Mouse (Mus musculus) liver, embryonic 13.5 days (tissue): ENCODE data around the gene Mboat7. TPM values are rescaled to one million over a fixed set of nuclear protein-coding genes. Genes with fewer than 3 reads are reported as not detected.
"Not testable (repeated sequence)": the region's sequence is repeated elsewhere in the genome, so short reads cannot be mapped to it uniquely, and the experiment has no call there.

Experiments
- ATAC-seq: fragments of 200-750 bp; cut with Nextera tagmentation; 2 replicates; pipeline ENCODE4 v1.8.0; 2017; ENCODE audit warnings: low read depth, mild to moderate bottlenecking, moderate number of reproducible peaks, moderate library complexity
- DNase-seq: peaks from one replicate; pipeline ENCODE4 v3.0.0; 2022
- H3K27ac ChIP-seq: fragments of 300-500 bp; sonication (generic); 2 replicates; pipeline ENCODE4 v1.5.1; 2015; ENCODE audit warnings: moderate library complexity, mild to moderate bottlenecking, inconsistent platforms
- H3K27me3 ChIP-seq: fragments of 300-500 bp; sonication (generic); 2 replicates; pipeline ENCODE4 v1.6.1; 2015; ENCODE audit warnings: mild to moderate bottlenecking, inconsistent platforms
- H3K36me3 ChIP-seq: fragments of 300-500 bp; sonication (generic); 2 replicates; pipeline ENCODE4 v1.6.1; 2015; ENCODE audit warnings: mild to moderate bottlenecking, inconsistent platforms
- H3K4me1 ChIP-seq: fragments of 300-500 bp; sonication (generic); replicated peaks from 2 replicates; pipeline ENCODE4 v1.6.1; 2015; ENCODE audit warnings: inconsistent platforms
- H3K4me2 ChIP-seq: fragments of 300-500 bp; sonication (generic); 2 replicates; pipeline ENCODE4 v1.6.1; 2015; ENCODE audit warnings: inconsistent platforms, mild to moderate bottlenecking, moderate library complexity
- H3K4me3 ChIP-seq: fragments of 300-500 bp; sonication (generic); replicated peaks from 2 replicates; pipeline ENCODE4 v1.5.1; 2015; ENCODE audit warnings: mild to moderate bottlenecking, inconsistent platforms
- H3K9ac ChIP-seq: fragments of 300-500 bp; sonication (generic); 2 replicates; pipeline ENCODE4 v1.6.1; 2015; ENCODE audit warnings: mild to moderate bottlenecking, inconsistent platforms
- H3K9me3 ChIP-seq: fragments of 300-500 bp; sonication (generic); replicated peaks from 2 replicates; pipeline ENCODE4 v1.6.1; 2016; ENCODE audit warnings: inconsistent platforms
- WGBS: fragments of 180-500 bp; shearing (Covaris S2); methylation state at CpG from one replicate; pipeline ENCODE4 v1.1.7; 2015; ENCODE audit not compliant: insufficient replicate concordance; 5-methylcytosine and 5-hydroxymethylcytosine counted together
- polyA plus RNA-seq: library from polyadenylated mRNA; unstranded; fragments of >200 nt; fragmentation: Nextera tagmentation; extraction: Ambion mirVana; gene quantifications from 2 replicates; pipeline ENCODE4 v1.2.1, GENCODE M21; 2015

Gene Mboat7
- polyA plus RNA-seq, 1 experiment from 2014 or later = 19.8 TPM

- 29% methylated on average over 11 of the region's 11 CpGs for WGBS
- peaks cover 38% of the 10 kb centered on the region for H3K36me3 ChIP-seq
- peak overlapping the region; percentile 82 for H3K4me2 ChIP-seq
- peak overlapping the region; percentile 84 for H3K4me3 ChIP-seq
- H3K27ac ChIP-seq = peak overlapping the region; percentile 89
- peak overlapping the region; percentile 89 for H3K9ac ChIP-seq
- DNase-seq = no peak
- peaks cover 26% of the 10 kb centered on the region for H3K4me1 ChIP-seq
- no peaks in the 10 kb centered on the region for H3K9me3 ChIP-seq
- ATAC-seq = no peak
- H3K27me3 ChIP-seq = no peaks in the 10 kb centered on the region
Observed at GRCm38 (mm10) chr7:3706343-3706934, 13.1 kb upstream of the Mboat7 start.

DNA sequence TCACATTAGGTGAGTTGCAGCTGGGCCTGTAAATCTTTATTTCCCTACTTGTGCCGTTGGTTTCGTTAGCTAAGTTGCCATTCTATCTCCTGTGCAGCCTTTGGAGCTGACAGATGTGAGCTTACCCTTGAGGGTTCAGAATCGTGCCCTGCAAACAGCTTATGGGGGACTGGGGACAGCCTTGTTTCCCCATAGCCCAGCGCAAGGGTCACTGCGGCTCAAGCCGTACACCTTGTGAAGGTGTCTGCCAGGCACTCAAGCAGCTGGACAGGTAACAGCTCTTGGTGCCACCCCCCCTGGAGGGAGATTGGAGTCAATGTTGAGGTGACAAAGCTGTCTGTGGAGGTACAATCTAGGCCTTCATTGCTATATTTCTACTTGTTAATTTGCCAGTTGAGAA, 12.6 kb upstream of the Mboat7 start:
- DNase-seq (no peak), ATAC-seq (no peak)
- 12% methylated on average over 6 of the region's 6 CpGs for WGBS
- Histone ChIP-seq H3K4me2 (peak overlapping the region; percentile 82), H3K9ac (peak overlapping the region; percentile 89), H3K9me3 (no peaks in the 10 kb centered on the region), H3K36me3 (peaks cover 38% of the 10 kb centered on the region), H3K27me3 (no peaks in the 10 kb centered on the region), H3K4me3 (peak overlapping the region; percentile 84), H3K4me1 (peaks cover 26% of the 10 kb centered on the region), H3K27ac (peak overlapping the region; percentile 89)

- H3K4me2 ChIP-seq = peak overlapping the region; percentile 82
- peak overlapping the region; percentile 84 for H3K4me3 ChIP-seq
- H3K27me3 ChIP-seq, DNase-seq, H3K9me3 ChIP-seq: not testable (repeated sequence)
- peaks cover 38% of the 10 kb centered on the region for H3K36me3 ChIP-seq
- peak overlapping the region; percentile 89 for H3K9ac ChIP-seq
- WGBS = 4% methylated on average over 7 of the region's 7 CpGs
- peak overlapping the region; percentile 89 for H3K27ac ChIP-seq
- ATAC-seq = peak; percentile 8; the same call in 1 of the 2 replicates
- peaks cover 26% of the 10 kb centered on the region for H3K4me1 ChIP-seq
Observed at GRCm38 (mm10) chr7:3705461-3705860, 12.1 kb upstream of the Mboat7 start.

DNA sequence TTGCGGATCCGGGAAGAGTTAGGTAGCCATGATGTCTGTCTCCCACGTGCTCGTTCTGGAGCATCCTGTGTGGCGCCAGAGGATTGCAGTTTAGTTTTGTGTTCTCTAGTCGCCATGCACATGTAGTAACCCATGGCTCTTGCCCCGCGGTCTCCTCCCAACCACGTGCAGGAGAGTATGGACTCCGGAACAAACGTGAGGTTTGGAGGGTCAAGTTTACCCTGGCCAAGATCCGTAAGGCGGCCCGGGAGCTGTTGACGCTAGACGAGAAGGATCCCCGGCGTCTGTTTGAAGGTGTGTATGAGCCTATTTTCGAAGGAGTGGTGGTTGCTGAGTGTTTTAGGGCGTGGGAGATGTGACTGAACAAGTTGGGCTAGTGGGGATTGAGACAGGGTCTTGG, 11.2 kb upstream of the Mboat7 start:
- 1% methylated on average over 20 of the region's 20 CpGs for WGBS
- peak overlapping the region; percentile 84 for H3K4me3 ChIP-seq
- H3K4me2 ChIP-seq = peak overlapping the region; percentile 82
- DNase-seq (no peak), ATAC-seq (peak; percentile 18)
- peak overlapping the region; percentile 89 for H3K9ac ChIP-seq
- H3K27me3 ChIP-seq = no peaks in the 10 kb centered on the region
- peak overlapping the region; percentile 89 for H3K27ac ChIP-seq
- no peaks in the 10 kb centered on the region for H3K9me3 ChIP-seq
- H3K4me1 ChIP-seq = peaks cover 26% of the 10 kb centered on the region
- peaks cover 41% of the 10 kb centered on the region for H3K36me3 ChIP-seq

DNA sequence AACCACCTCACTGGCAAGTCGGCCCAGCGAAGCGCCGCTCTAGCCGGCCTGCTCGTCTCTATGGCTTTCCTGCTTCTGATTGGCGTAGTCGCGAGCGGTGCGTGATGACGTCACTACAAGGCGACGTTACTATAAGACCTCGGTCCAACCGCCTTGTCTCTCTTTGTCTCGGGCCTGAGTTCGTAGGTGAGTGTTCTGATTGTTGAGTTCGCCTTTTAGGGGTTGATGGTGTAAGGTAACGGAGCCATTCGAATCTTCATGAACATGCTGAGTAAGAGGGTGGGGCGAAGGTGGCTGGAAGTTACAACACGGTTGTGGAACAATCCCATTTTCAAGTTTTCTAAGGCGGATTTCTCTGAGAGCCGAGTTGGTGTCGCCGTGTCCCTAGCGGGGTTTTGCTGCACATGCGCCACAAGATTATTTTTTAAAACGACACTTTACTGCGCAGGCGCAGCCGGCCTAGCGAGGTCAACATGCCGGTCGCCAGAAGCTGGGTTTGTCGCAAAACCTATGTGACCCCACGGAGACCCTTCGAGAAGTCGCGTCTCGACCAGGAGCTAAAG, 10.6 kb upstream of the Mboat7 start, which contains the start of gene Rps9:
Gene Rps9 (plus strand): TSS at position 115 of the 563 bp plus-strand sequence.
- Histone ChIP-seq H3K4me2 (peak within 1 kb of the TSS; percentile 82), H3K4me3 (peak within 1 kb of the TSS; percentile 84), H3K27ac (peak within 1 kb of the TSS; percentile 89), H3K9ac (peak within 1 kb of the TSS; percentile 89), H3K27me3 (no peaks in the 10 kb centered on the region), H3K9me3 (no peaks in the 10 kb centered on the region), H3K36me3 (peaks cover 41% of the 10 kb centered on the region), H3K4me1 (peaks cover 26% of the 10 kb centered on the region)
- WGBS = under 1% methylated on average over 42 of the region's 42 CpGs
- ATAC-seq (peak; percentile 86), DNase-seq (peak; percentile 89)

DNA sequence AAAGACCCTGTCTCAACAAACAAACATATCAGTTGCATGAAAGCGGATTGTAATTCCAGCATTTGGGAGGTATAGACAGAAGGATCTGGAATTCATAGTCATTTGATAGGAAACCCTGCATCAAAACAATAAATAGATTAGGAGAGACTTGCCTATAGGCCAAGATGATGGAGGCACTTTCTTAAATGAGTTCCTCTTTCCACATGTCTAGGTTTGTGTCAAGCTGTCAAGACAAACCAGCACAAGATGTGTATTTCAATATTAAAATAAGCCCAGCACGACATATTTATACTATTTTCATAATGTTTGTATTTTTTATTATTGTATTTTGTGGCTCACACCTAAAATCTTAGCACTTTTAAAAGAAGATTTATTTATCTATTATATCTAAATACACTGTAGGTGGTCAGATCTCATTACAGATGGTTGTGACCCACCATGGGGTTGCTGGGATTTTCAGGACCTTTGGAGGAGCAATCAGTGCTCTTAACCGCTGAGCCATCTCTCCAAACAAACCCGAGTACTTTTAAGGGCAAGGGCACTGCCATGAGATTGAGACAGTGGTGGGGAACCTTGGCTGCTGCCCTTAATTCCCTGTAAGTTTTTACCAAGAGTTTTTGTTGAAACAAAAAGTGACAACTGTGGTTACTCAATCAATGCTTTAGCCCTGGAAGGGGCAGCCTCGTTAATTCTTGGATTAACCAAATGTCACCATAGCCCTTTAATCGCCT, 10.0 kb upstream of the Mboat7 start:
- H3K9me3 ChIP-seq = no peaks in the 10 kb centered on the region
- 16% methylated on average over 6 of the region's 6 CpGs for WGBS
- peaks cover 26% of the 10 kb centered on the region for H3K4me1 ChIP-seq
- DNase-seq (no peak), ATAC-seq (peak; percentile 29)
- H3K4me2 ChIP-seq = peak overlapping the region; percentile 82
- no peaks in the 10 kb centered on the region for H3K27me3 ChIP-seq
- peak overlapping the region; percentile 59 for H3K27ac ChIP-seq
- peaks cover 44% of the 10 kb centered on the region for H3K36me3 ChIP-seq
- H3K4me3 ChIP-seq = peak overlapping the region; percentile 84
- H3K9ac ChIP-seq = peak overlapping the region; percentile 59

GRCm38 (mm10) chr7:3698471-3698870, 5.1 kb upstream of the Mboat7 start:
- H3K9me3 ChIP-seq = no peaks in the 10 kb centered on the region
- no peak overlapping the region for H3K9ac ChIP-seq
- DNase-seq = no peak
- no peak overlapping the region for H3K27ac ChIP-seq
- no peaks in the 10 kb centered on the region for H3K27me3 ChIP-seq
- ATAC-seq = no peak
- peaks cover 16% of the 10 kb centered on the region for H3K36me3 ChIP-seq
- H3K4me1 ChIP-seq = peaks cover 25% of the 10 kb centered on the region
- H3K4me3 ChIP-seq = no peak overlapping the region
- H3K4me2 ChIP-seq = no peak overlapping the region
- WGBS = 80% methylated on average over 6 of the region's 6 CpGs

DNA sequence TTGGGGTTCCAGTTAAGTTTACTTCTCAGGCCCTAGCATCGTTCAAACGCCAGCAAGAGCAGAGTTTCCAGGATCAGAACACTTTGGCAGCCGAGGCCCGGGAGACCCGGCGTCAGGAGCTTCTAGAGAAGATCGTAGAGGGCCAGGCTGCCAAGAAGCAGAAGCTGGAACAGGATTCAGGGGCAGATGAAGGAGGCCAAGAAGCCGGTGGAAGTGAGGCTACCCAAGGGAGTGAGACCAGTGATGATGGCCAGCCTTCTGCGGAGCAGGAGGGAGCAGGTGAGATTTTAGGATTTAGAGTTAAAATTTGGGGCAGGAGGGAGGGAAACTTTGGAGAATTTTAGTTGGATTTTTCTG, 1.6 kb upstream of the Mboat7 start:
- H3K4me1 ChIP-seq = peaks cover 45% of the 10 kb centered on the region
- H3K36me3 ChIP-seq = peaks cover 18% of the 10 kb centered on the region
- peak overlapping the region; percentile 76 for H3K4me3 ChIP-seq
- ATAC-seq, H3K9me3 ChIP-seq, DNase-seq, H3K27ac ChIP-seq, H3K27me3 ChIP-seq: not testable (repeated sequence)
- H3K4me2 ChIP-seq = peak overlapping the region; percentile 97
- WGBS = 7% methylated on average over 9 of the region's 9 CpGs
- H3K9ac ChIP-seq = peak overlapping the region; percentile 83

DNA sequence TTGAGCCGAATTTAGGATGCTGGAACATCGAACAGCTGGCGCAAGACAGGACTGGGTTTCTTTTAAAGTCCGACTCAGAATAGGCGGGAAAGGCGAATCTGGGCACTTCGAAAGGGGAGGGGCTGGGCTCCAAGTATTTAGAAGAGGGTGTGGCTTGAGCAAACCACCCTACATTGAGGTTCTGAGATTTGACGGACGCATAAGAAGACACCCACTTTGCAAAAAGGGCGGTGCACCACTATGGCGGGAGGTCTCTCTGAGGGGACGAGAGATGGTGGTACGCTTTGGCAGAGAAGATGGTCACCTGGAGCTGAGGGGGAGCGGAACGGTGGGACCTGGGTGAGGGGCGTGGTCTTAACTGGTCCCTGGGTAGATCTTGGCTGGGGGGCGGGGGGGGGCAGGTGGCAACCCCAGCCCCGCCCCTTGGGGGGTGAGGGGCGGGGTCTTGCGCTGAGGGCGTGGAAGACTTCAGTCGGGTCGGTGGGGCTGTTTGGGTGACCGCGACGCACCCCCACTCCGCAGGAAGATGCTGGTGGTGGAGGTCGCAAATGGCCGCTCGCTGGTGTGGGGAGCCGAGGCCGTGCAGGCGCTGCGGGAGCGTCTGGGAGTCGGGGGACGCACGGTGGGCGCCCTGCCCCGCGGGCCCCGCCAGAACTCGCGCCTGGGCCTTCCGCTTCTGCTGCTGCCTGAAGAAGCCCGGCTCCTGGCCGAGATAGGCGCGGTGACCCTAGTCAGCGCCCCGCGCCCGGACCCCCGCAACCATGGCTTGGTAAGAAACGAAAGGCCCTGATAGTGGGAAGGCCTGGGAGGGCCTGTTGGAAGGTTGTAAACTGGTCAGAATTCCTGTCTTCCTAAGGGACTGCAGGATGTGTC, 989 bp upstream of the Mboat7 start:
- Histone ChIP-seq H3K4me1 (peaks cover 45% of the 10 kb centered on the region), H3K4me3 (peak overlapping the region; percentile 76), H3K27me3 (no peaks in the 10 kb centered on the region), H3K27ac (peak overlapping the region; percentile 89), H3K36me3 (peaks cover 17% of the 10 kb centered on the region), H3K9me3 (no peaks in the 10 kb centered on the region), H3K9ac (peak overlapping the region; percentile 83), H3K4me2 (peak overlapping the region; percentile 97)
- ATAC-seq (peak; percentile 37), DNase-seq (peak; percentile 61)
- WGBS = under 1% methylated on average over 54 of the region's 55 CpGs

DNA sequence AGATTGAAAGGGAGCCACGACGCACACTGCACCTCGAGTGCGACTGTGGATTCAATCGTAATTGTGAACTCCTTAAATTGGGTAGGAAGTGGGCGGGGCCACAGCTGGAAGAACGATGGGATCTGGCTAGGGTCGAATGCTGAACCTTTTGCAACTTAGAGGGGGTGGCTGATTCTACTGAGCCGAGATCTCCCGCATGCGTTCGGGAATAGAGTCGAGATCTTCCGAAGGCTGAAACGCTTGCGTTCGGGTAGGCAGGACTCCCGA, 419 bp upstream of the Mboat7 start:
- Histone ChIP-seq H3K27ac (peak overlapping the region; percentile 89), H3K4me1 (peaks cover 45% of the 10 kb centered on the region), H3K9me3 (no peaks in the 10 kb centered on the region), H3K36me3 (peaks cover 17% of the 10 kb centered on the region), H3K4me2 (peak overlapping the region; percentile 97), H3K9ac (peak overlapping the region; percentile 83), H3K4me3 (peak overlapping the region; percentile 76), H3K27me3 (no peaks in the 10 kb centered on the region)
- ATAC-seq (no peak), DNase-seq (no peak)
- under 1% methylated on average over 18 of the region's 18 CpGs for WGBS
